Mouse (Mus musculus): ENCODE measurements around the gene Slc2a12.

Slc2a12 gene

GRCm38 (mm10) chr10:22668509-22668908 lies 23.7 kb downstream of the Slc2a12 start:
- no peak for DNase-seq

- DNase-seq, result no peak
Measured at GRCm38 (mm10) chr10:22674176-22674575, 29.4 kb downstream of the Slc2a12 start.

GRCm38 (mm10) chr10:22675848-22676630 lies 31.2 kb downstream of the Slc2a12 start:
- peak; percentile 48 for DNase-seq

- DNase-seq, result peak; percentile 34
Measured at GRCm38 (mm10) chr10:22696236-22696635, 51.4 kb downstream of the Slc2a12 start.

DNA sequence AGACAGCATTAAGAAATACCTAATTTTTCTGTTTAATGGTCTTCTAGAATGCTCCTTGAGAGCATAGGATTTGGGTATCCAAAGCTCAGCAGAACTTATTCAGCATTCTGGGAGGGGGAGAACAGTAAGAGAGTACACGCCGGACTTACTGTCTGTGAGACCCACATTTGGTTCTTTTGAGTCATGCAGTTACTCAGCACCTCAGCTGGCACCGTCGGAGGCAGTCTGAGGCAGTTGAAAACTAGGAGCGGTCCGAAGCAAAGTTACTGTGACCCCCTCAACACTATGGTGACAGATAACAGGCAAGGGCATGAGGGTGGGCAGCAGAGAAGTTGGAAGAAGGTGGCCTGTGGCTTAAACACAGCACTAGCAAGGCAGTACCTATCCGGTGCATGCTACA lies 52.1 kb downstream of the Slc2a12 start:
- DNase-seq, result no peak

- DNase-seq, result peak; percentile 44
Measured at GRCm38 (mm10) chr10:22698158-22698953, 53.5 kb downstream of the Slc2a12 start.

DNA sequence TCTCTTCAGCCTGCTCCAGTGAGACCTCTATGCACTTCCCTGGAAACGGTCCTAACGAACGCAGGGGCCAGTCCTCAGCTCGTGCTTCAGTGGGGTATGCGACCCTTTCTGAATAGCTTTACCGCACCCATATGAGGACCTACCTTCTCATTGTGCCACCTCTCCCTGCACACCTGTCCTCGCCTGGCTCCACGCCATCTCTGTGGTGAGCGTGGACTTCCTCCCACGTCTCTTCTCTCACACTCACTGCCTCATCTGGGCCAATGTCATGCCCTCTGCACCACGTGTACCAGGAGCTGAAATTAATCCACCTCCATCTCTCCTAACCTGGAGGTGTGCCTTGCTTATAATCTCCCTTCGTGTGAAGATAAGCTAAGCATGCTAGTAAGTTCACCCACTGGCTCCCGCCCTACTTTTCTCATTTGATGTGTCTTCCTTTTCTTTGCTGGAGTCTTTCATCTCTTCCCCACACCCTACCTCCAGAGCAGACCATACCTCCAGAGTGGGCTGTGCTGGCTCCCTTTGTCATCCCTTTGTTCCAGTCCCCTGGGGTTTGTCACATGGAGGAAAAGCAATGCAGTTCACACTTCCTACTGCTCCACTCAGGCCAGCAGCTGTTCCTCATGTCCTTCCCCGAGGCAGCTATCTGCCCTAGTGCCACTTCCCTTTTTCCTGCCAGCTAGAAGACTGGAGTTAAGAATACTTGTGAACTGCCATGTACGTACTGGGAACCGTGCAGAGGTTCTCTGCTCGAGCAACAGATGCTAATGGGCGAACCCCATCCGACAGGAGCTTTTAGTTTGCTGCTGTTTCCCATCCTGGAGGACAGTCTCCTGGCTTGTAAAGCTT lies 54.9 kb downstream of the Slc2a12 start:
- peak; percentile 55 for DNase-seq

GRCm38 (mm10) chr10:22700773-22701172 lies 56.0 kb downstream of the Slc2a12 start:
- DNase-seq, result no peak

- DNase-seq, result peak; percentile 72
Measured at GRCm38 (mm10) chr10:22701485-22702315, 56.9 kb downstream of the Slc2a12 start.

- DNase-seq, result no peak
Measured at GRCm38 (mm10) chr10:22703844-22704243, 59.0 kb downstream of the Slc2a12 start.

DNA sequence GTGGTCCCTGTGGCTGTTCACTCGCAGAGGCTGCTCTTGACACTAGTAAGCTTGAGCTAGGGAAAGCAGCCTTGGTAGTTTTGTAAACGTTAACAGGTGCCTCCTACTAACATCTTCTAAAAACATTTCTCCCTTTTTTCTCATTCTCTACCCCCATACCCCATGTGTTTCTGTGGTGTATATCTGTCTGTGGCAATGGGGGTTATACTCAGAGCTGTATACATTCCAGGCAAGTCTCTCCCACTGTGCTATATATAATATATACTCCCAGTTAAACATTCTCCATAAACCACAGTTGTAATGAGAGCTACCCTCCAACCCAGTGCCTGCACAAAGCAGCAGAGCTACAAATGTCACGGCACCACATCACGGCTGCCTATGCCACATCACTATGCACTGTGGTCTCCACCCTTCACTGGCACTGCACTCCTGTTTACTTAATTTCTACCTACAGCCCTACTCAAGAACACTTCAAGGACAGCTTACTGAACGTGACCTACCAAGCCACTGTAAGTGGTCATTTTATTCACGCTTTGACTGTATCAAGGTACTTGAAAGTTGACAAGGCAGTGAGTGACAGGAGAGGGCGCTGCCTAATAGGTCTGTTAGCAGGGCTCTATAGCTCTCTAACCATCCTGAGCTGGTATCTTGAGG lies 63.5 kb downstream of the Slc2a12 start:
- no peak for DNase-seq

DNA sequence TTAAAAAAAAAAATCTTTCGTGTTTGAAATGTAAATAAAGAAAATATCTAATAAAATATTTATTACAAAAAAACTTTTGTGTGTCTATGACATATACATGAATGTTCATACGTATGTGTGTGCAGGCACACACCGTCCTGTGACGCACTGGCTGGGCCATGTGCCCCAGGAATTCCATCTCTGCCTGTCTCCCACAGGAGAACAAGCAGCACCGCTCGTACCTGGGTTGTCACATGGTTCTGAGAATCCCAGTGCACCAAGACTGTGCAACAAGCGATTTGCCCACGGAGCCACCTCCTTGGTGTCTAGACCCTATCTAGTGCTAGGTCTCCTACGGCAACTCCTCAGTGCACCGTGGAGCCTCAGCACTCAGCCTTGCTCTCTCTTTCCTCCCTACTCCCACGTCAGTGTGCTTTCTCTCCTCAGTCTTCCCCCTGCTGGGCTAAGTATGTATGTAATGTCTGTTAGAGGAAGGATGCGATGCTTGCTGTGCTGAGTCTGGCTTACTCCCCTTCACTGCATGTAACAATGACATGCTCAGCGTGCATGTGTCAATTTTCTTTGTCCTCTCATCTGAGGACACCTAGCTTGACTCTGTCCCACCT lies 65.5 kb downstream of the Slc2a12 start:
- no peak for DNase-seq

GRCm38 (mm10) chr10:22712955-22713354 lies 68.1 kb downstream of the Slc2a12 start:
- DNase-seq, result no peak

DNA sequence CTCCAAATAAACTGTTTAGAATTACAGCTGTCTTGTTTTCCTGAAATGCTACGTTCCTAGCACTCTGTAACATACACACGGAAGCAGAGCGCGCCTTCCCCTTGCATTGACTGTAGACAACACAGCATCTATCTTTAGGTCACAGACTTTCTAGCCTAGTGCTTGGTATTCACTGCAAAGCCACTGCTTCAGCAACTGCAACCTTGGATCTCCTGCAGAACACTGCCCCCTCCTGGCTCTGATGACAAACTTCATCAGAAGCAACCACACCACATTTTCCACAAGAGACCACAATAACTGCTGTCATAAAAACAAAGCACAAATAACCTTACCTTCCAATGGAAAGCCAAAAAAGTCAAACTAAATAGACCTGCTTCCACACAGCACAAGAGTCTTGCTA lies 69.7 kb downstream of the Slc2a12 start:
- DNase-seq, result peak; percentile 65

GRCm38 (mm10) chr10:22718475-22718874 lies 73.7 kb downstream of the Slc2a12 start:
- peak; percentile 81 for DNase-seq

DNA sequence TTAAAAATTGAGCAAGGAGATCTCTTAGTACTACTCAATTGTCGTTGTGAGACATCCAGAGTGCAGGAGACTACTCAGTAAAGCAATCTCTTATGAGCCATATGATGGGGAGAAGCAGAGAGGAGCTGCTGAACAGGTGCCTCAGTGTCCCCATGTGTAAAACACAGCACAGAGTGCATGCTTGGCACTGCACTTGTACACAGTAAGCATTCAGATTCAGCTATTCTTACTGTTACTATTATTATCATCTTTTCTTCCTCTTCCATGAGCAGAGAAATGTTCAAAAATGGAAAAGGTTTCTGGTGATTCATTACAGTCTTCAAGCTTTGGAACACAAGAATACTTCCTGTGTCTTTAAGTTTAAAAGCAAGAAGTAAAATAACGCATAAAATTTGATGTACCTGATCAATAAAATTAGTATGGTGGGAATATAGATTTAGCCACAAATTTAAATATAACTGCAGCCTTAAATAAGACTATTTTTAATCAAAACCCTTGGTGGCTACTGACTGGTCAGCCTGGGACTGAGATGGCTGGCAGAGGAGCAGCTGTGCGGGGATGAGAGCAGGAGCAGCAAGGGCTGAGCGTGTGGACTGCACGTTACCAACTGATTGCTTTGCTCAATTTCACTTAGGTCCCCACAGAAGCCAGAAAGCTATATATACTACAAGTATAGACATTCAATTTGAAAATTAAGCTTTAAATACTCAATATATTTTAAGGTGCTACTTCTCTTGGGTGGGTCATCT lies 76.1 kb downstream of the Slc2a12 start:
- no peak for DNase-seq

- no peak for DNase-seq
Measured at GRCm38 (mm10) chr10:22725166-22725565, 80.4 kb downstream of the Slc2a12 start.

DNA sequence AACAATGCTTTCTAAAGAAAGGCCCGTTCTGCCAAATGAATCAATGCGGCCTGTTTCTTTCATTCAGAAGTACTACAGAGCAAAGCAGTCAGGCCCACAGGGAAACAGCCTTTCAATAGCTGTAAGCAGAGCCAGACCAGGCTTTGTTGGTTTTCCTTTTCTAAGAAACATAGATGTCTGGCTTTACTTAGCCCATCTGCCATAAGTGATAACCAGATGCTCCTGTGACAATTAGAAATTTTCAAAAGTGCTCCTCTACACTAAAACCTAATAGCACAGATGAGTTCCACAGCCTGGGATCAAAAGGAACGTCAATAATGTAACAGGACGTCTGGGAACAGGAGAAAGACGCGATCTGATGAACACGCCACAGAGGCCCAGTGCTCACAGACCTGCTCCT lies 81.5 kb downstream of the Slc2a12 start:
- DNase-seq, result no peak

- no peak for DNase-seq
Measured at GRCm38 (mm10) chr10:22728257-22728656, 83.4 kb downstream of the Slc2a12 start.

DNA sequence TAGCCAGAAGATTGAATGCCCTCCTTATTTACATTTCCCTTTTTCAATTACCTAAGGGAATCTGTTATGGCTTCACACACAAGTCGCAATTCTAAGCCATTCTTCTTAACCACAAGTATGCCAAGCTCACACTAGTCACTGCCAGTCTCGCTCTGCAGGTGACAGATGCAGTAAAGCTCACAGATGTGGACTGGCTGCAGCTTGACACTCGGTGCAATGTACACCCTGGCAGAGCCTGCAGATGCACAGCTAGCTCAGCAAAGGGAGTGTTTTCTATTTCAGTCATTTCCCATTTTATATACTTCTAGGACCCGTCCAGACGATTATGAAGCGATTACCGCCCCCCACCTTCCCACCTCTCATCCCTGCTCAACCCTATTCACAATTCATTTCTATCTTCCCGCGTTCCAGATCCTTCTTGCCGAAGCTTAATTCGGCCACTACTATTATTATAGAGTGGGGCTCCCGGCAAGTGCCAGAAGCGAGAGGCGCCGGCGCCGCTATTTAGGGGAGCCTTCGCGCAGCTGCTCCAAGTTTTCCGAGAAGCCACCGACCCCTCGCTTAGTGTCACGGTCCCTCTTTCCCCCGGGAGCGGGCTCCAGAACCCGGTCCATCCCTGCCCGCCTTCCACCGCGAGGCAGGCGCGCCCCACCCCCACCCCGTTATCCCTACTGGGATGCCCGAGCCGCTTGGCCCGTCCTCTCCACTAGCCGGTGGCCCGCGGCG lies 85.6 kb downstream of the Slc2a12 start:
- DNase-seq, result no peak
